Mouse (Mus musculus) layer of hippocampus, adult 9-11 months (tissue): ENCODE results near the gene S100a13.

Experiments
- DNase-seq: peaks from one replicate; pipeline ENCODE4 v3.0.0; 2022

Gene S100a13

DNA sequence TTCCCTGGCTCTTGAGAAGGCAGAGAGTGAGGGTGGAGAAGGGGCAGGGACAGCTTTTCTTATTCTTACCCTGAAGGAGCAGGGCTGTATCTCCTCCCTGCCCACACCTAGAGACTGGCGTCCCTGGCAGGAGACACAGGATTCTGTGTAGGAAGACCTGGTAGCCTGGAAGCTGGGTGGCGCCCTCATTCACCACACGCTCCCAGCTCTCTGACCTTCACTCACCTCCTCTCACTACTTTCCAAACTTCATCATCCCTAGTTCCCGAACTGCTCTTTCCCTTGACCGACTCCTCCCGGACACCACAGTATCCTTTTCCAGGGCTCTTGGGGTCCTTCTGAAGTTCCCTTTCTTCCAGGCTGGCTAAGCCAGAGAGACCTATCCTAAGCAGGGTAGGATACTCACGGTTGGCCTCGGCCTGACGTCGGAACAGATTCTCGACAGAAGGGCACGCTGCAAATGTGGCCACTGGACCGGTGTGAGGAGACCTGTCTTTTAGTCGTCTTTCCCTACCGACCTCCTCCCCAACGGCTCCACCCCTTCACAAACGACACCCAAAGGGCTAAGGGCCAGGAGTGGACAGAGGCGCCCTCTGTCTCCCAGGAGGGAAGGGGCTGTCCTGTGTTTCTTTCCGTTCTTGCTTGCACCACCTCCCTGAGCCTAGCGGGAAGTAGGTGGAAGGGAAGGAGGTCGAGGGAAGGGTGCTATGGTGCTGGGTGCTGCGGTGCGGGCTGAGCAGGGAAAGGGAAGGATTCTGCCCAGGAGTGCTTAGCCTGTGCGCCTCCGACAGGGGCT, at the start of gene S100a13, which contains the start of gene S100a1:
TSS of gene S100a13 (plus strand) at position 640 of the 795 bp plus-strand sequence.
TSS of gene S100a1 (minus strand) at position 597 of the 795 bp plus-strand sequence.
- DNase-seq = peak; percentile 58

DNA sequence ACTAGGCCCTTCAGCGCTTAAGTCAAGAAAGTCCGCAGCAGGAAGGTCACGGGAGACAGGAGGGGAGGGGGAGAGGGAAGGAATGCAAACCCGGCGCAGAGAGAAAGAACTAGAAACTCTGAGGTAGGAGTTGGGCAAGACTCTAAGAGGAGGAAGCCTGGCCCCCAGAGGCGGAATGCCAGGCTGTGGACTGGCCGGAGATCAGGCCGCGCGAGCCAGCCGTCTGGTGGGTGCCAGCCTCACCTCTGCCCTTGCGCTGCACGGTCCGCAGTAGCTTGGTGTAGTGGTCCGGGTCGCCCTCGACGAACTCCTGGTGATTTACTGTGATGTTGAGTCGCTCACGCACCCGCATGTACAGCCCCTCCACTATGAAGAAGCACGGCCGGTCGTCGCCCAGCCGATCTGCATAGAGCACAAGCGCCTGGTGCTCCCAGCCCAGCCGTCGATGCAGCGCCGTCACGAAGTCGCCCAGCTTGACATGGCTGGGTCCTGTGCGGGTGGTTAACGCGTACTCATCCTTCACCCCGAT, 49.6 kb upstream of the S100a13 start:
- DNase-seq = no peak

GRCm38 (mm10) chr3:90465081-90465685, 49.1 kb upstream of the S100a13 start:
- no peak for DNase-seq

GRCm38 (mm10) chr3:90465686-90466310, 48.4 kb upstream of the S100a13 start, which contains the start of gene Npr1:
TSS of gene Npr1 (minus strand) at chr3:90465866.
- DNase-seq = no peak

DNA sequence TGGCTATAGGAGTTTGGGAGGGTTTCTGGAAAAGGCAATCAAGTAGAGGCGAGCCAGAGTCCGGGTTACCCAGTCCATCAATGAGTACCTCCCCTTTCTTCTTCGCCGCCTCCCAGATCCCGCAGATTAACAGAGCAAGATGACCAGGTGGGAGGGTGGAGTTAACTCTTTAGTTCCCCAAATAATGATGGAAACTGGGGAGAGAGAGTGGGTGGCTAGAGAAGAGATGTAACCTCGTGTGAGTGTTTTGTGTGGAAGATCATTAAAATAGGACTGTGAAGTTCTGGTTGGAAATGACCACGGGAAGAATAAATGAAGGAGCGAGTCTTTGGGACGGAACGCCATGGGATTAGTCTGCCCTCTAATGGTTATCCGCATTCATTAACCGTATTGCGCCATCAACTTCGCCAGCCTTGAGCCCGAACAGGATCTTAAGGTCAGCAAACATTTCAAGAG, 47.9 kb upstream of the S100a13 start:
- peak; percentile 42 for DNase-seq

DNA sequence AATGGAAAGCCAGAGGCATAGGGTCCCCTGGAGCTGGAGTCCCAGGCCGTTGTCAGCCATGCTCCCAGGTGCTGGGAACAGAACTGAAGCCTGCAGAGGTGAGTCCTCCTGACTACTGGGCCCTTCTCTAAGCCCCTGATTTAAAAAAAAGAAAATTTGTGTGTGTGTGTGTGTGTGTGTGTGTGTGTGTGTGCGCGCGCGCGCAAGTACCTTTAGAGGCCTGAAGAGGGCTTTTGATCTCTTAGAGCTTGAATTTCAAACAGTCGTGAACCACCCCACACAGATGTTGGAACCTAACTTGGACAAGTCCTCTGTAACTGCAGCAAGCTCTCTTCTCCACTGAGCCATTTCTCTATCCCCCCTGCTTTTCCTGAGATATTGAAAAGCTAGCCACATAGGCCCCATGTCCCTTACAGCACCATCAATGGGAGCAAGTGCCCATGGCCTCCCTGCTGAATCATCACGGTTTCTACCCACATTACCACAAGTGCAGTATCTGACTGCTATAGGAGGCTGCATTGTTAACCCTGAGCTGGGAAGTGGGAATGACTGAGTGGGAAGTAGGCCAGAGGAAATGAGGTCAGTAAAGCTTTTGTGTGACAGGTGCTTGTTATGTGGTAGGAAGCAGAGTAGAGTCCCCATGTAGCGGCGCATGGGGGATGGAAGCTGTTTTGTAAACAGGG, 46.5 kb upstream of the S100a13 start:
- no peak for DNase-seq

GRCm38 (mm10) chr3:90472213-90472612, 42.0 kb upstream of the S100a13 start:
- DNase-seq = no peak

DNA sequence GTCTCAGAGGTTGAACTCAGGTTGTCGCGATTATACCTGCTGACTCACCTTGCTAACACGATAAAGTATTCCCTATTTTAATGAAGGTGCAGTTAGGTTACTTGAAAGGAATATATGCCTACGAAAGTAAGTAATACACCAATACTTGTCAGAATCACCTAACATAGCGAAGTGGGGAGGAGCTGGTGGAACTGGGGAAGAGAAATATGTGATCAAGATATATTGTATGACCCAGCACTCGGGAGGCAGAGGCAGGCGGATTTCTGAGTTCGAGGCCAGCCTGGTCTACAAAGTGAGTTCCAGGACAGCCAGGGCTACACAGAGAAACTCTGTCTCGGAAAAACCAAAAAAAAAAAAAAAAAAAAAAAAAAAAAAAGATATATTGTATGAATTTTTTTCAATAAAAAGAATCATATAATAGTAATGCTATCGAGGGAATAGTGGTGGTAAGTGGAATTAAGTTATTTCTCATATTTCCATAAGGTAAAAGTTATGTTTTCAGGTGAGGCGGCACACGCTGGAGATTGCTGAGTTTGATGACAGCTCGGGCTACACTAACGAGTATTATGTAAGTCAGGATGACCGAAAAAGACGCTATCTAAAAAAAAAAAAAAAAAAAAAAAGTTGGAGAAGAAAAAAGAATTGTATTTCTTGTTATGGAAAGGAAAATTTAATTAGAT, 38.9 kb upstream of the S100a13 start:
- no peak for DNase-seq

DNA sequence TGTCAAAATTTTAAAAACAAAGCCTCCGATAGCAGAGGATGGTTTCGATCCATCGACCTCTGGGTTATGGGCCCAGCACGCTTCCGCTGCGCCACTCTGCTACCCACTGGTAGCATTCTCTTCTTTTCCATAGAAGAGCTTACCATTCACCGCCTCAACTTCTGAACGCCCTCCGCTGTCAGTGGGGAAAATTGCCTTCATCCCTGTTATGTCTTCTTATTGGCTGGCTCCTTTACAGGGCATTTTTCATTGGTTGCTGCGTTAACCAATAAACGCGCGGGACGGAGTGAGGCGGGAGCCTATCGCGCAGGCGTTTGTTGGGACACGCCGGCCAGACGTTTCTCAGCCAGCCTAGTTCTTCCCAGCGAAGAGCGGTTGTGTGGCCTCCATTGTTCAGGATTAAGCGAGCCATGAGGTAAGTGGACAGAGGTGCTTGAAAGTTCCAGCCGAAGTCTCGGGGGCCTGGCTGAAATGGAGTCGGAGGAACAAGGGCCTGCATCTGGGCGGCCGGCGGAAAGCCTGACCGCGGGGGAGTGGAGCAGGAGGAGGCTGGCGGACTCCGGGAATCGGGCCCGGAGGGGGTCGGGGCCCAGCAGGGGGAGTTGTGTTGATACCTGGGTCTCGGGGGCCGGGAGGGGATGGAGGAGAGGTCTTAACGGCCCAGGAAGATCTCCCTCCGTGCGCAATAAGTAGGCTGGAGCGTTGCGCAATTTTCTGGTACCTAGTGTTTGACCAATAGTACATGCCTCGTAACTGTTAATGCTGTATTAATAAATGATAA, 38.2 kb upstream of the S100a13 start, which contains the start of gene Ilf2:
TSS of gene Ilf2 (plus strand) at position 296 of the 781 bp plus-strand sequence.
- peak; percentile 98 for DNase-seq

- no peak for DNase-seq
These were observed 27.2 kb upstream of the S100a13 start for GRCm38 (mm10) chr3:90486998-90487397.

- DNase-seq = no peak
These were observed 25.7 kb upstream of the S100a13 start for GRCm38 (mm10) chr3:90488576-90488975.

DNA sequence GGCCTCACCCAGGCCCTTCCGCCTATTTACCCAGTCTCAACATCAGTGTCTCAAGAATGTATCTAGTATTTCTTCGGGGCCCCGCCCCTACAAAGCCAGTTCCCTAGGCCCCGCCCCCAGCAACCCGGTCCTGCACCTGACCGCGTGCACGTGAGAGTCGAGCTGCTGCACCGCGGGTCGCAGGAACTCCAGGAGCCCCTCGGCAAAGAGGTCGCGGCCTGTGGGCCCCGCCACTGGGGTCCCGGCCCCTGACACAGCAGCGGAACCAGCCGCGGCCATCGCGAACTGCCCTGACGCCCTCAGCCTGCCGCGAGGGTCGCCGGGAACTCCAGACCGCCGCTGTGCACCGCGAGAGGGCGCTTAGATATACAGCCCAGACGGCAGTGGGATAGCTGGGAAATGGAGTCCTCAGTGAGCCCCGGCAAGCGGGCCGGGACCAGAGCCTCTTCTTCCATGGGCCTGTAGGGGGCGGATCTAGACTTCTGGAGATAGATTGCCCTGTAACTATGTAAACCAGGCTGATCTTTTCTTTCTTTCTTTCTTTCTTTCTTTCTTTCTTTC, 23.5 kb upstream of the S100a13 start, which contains the start of gene Snapin:
TSS of gene Snapin (minus strand) at position 338 of the 561 bp plus-strand sequence.
- peak; percentile 96 for DNase-seq

DNA sequence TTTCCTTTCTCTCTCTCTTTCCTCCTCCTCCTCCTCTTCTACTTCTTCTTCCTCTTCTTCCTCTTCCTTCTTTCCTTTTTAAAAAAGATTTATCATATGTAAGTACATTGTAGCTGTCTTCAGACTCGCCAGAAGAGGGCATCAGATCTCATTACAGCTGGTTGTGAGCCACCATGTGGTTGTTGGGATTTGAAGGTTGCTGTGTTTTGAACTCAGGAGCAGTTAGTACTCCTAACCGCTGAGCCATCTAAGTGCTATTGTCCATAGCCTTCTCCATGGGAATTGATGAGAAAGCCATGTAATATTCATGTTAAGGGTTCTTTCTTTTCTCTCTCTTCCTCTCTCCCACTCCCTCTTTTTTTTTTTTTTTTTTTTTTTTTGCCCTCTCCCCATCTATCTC, 22.9 kb upstream of the S100a13 start:
- DNase-seq = peak; percentile 48

DNA sequence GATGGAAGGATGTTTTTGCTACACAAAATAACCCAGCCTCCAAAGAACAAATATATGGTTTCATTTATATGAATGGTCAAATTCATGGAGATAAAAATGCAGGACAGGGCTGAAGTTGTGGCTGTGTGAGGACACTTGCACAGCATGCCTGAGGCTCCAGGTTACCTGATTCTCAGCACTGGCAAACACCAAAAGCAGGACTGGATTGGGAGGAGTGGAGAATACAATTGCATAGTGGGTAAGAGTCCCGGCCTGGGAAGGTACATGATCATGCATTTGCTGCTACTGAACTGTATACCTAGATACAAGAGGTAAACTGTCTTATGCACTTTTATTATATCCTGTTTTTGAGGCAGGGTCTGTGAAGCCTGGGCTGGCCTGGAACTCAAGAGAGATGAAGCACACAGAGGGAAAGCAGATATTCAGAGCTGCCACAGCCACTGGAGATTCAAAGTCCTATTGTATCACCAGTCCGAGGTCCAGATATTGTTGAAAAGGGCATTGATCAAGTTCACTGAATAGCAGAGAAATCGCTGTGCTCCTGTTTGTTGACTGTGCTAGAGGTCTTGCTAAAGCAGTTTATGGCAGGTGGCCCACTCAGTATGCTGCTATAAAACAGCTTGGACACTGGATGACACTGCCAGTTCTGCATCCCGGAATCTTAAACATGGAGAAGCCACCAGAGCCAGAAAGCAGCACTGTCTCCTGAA, 20.2 kb upstream of the S100a13 start:
- no peak for DNase-seq

- no peak for DNase-seq
These were observed 18.2 kb upstream of the S100a13 start for GRCm38 (mm10) chr3:90495850-90496525.

DNA sequence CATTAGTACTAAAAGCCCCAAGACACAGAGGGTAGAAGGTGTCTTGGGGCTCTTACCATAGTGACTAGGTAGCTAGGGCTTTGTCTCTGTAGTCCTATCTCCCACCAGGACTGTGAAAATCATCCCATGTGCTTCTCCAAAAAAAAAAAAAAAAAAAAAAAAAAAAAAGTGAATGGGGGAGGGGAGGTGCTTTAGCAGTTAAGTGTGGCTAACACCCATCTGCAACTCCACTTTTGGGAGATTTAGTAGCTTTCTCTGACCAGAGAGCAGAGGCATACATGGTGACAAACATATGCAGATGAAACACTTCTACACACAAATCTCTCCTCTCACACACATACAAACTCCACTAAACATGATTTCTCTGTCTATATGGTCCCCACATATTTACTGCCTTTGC, 16.6 kb upstream of the S100a13 start:
- no peak for DNase-seq

- no peak for DNase-seq
These were observed 10.8 kb upstream of the S100a13 start for GRCm38 (mm10) chr3:90503444-90503843.

DNA sequence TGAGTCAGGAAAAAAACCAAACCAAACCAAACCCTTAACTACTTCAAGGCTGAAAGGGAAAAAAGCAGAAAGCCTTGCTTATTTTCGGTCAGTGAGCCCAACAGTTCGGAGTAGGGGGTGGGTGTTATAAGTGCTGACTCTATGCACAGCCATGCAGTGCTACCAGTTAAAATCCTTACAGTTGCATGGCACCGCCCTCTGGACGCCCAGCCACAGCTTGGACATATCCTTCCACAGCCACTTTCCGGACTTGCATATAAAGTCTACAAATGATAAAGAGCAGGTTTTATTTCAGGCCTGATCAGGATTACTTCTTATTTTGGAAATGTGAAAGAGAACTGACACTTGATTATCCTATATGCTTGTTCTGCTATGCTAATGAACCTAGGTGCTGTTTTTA, 9.0 kb upstream of the S100a13 start:
- no peak for DNase-seq

GRCm38 (mm10) chr3:90506362-90506761, 7.9 kb upstream of the S100a13 start:
- no peak for DNase-seq
